Mouse (Mus musculus) brain, embryonic 14.5 days (tissue): ENCODE results near the gene Ahr. TPM values are rescaled to one million over a fixed set of nuclear protein-coding genes. Genes with fewer than 3 reads are reported as not detected.

Experiments used
- DNase-seq: peaks from one replicate; pipeline ENCODE4 v3.0.0-alpha.2; 2011; ENCODE audit warnings: low read depth
- CTCF ChIP-seq: fragments of 200-500 bp; IDR thresholded peaks from 2 replicates; pipeline ENCODE4 v1.5.1; 2012; ENCODE audit warnings: inconsistent platforms, mild to moderate bottlenecking, moderate library complexity, borderline replicate concordance; ENCODE audit not compliant: insufficient read depth, insufficient read length; ENCODE audit errors: extremely low read depth
- POLR2A ChIP-seq: fragments of 200-500 bp; IDR thresholded peaks from 2 replicates; pipeline ENCODE4 v1.6.1; 2012; ENCODE audit warnings: mild to moderate bottlenecking, inconsistent platforms, borderline replicate concordance; ENCODE audit not compliant: poor library complexity, insufficient read depth, insufficient read length, severe bottlenecking; ENCODE audit errors: extremely low read depth
- polyA plus RNA-seq: library from polyadenylated mRNA; depleted of rRNA; stranded (reverse); fragments of >200 nt; gene quantifications from 2 replicates; pipeline ENCODE4 v1.2.3, GENCODE M21; 2012; rRNA removed

Ahr gene
- polyA plus RNA-seq, result 2.2 and 3.7 TPM in 2 replicates

DNA sequence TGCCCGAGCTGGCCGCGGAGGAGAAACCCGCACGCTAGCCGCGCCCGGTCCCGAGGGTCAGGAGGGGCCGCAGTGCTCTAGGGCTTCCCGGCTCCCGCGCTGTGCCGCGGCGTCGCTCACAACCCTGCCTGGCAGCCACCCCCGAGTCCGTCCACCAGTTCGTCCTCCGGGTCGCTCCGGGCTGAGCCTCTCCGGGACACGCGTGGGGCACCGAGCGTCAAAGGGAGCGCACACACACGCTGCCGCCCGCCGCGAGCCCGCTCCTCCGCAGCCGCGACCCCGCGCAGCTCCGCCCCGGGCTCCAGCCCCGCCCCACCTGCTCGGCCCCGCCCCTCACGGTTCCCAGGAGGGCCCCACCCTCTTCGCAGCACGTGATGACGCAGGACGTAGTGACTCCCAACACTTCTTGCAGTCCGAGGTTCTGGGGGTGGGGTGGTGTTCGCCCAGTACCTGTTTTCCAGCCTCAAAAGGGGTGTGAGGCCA lies at the start of gene Ahr:
TSS of gene Ahr (minus strand) at position 285 of the 483 bp plus-strand sequence.
- TF ChIP-seq POLR2A (0 out of 2 replicates have a peak, but pooled peaks have one; percentile 43), CTCF (no peak)
- DNase-seq, result peak; percentile 91

DNA sequence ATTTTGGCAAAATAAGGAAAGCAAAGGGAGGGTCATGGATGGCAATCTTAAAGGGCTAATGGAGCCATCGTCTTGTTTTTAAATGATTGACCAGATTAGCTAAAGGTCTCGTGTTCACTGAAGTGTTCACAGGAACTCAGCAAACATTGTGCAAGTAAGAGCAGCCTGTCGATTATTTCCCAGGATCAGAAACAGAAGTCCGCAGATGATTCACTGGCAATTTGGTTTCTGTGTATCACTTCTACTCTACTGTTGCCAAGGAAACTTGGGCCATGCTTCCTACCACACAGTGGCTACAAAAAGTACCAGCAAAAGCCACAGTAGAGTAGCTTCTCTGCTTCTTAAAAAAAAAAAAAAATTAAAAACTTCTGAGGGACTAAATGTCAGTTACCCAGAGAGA lies 44.0 kb upstream of the Ahr start:
- TF ChIP-seq POLR2A (no peak), CTCF (no peak)

GRCm38 (mm10) chr12:35576107-35576506 lies 41.3 kb upstream of the Ahr start:
- TF ChIP-seq POLR2A (no peak), CTCF (no peak)
- no peak for DNase-seq

More for the DNA sequence above, 44.0 kb upstream of the Ahr start:
- no peak for DNase-seq

DNA sequence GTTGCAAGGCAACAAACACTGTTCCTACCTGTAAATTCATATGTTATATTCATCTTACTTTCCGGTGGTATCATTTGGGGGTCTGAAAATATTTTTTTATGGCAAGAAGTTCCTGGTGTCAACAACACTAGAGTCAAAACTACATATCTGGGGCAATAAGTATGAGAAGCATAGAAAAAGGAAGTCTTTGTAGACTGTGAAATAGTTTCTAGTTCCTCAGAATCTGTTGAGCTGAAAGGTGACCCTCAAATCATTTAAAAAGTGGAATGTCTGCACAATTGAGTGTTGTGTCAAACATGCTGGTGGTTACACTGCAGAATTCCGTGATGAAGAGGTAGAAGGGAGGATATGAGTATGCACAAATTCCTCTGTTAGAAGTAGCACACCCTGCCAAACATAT lies 38.9 kb upstream of the Ahr start:
- no peak for DNase-seq
- TF ChIP-seq CTCF, result no peak
- no peak for TF ChIP-seq POLR2A

- TF ChIP-seq POLR2A (no peak), CTCF (no peak)
- DNase-seq, result no peak
Measured at GRCm38 (mm10) chr12:35562826-35563225, 28.0 kb upstream of the Ahr start.

GRCm38 (mm10) chr12:35558868-35559267 lies 24.0 kb upstream of the Ahr start:
- TF ChIP-seq POLR2A (no peak), CTCF (no peak)
- no peak for DNase-seq

DNA sequence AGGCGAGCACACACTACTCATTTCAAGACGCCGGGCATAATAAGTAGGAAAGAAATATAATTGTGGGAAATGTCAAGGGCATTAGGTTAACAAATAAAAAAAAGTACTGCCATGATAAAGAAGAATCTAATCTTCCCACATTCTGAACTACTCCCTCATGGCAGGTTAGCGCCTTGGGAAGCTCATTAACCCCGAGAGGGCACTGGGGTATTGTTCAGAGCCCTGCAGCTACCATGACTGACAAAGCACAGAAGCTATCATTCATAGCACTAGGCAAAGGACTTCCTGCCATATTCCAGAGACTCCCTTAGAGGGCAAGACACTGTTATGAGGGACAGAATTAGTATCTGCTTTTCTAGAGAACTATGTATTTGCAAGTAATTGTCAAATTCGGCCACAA lies 21.1 kb upstream of the Ahr start:
- DNase-seq, result no peak
- TF ChIP-seq CTCF (no peak), POLR2A (no peak)

DNA sequence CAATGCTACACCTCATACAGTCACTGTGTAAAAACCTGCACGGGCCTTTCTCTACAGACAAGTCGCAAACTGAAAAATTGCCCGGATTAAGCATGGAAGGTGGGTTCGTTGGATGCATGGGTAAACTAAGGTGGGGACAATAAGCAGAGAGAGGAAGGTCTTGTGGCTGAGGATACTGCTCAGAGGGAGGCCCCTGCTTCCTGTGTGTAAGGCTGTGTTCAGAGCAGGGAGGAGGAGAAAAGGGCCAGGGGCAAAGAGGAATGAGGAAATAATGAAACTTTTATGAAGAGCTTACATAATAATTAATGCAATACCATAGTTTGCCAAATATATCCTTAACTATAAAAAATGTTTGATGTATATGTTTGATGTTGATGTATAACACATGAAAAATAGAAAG lies 19.5 kb upstream of the Ahr start:
- no peak for DNase-seq
- TF ChIP-seq POLR2A (no peak), CTCF (no peak)

- TF ChIP-seq POLR2A, result no peak
- TF ChIP-seq CTCF, result no peak
- DNase-seq, result no peak
Measured at GRCm38 (mm10) chr12:35553174-35553573, 18.3 kb upstream of the Ahr start.

DNA sequence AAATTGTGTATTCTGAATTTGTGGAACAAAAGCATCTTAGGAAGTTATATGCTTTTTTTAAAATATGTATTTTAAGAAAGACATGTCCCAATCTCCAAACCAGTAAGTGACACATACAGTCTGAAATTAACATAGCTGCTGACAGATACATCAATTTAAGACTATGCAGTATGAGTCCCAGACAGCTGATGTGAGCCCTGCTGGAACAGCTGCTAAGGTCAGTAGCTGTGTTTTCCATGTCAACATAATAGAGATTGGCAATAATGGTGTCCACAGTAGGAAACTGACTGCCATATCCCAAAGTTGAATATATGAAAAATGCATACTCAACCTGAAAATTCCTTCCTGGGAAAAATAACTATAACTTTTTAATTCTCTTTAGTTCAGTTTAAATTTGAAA lies 15.5 kb upstream of the Ahr start:
- no peak for DNase-seq
- TF ChIP-seq CTCF (no peak), POLR2A (no peak)

GRCm38 (mm10) chr12:35542836-35543235 lies 8.0 kb upstream of the Ahr start:
- TF ChIP-seq CTCF (no peak), POLR2A (no peak)
- peak; percentile 45 for DNase-seq

DNA sequence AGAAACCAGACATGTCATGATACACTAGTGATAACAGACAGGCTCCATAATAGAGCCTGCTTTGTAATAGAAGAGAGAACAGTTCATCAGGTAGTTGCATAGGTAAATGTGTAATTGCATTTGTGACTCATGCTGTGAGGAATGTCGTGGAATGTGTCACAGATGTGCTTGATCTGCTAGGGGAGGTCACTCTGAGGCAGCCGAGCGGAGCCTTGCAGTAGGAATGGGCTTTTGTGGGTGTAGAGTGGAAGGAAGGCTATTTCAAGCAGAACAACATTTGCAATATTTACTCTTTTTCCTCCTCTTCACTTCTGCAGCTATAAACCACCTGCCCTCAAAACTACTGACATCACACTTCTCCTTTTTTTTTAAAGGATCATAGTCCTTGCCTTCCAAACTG lies 4.0 kb upstream of the Ahr start:
- DNase-seq, result no peak
- TF ChIP-seq CTCF (no peak), POLR2A (no peak)

DNA sequence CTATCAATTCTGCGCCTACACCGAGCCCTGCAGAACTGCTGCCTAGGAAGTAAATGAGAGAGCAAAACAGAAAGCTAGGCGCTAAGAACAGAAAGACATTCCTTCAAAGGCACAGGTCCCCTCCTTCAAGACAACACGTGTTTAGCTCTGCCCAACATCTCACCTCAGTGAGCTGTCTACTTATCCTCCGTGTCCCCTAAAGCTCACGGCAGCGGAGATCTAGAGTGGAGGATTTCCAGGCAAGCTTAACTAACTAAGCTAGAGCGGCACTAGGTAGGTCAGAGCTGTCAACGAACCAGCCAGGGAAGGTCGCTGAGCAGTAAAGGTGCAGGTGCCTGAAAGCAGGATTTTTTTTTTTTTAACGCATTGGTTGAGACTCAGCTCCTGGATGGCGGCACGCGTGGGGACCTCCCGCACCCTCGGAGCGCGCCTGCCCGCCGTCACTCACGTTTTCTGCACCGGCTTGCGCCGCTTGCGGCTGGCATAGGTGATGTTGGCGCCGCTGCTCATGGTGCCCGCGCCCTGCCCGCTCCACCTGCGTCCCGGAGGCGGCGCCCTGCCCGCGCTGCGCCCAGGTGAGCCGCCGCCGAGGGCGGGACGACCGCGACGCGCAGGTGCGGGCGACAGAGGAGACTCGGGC lies 604 bp downstream of the Ahr start:
- peak; percentile 50 for DNase-seq
- TF ChIP-seq CTCF, result no peak
- no peak for TF ChIP-seq POLR2A

DNA sequence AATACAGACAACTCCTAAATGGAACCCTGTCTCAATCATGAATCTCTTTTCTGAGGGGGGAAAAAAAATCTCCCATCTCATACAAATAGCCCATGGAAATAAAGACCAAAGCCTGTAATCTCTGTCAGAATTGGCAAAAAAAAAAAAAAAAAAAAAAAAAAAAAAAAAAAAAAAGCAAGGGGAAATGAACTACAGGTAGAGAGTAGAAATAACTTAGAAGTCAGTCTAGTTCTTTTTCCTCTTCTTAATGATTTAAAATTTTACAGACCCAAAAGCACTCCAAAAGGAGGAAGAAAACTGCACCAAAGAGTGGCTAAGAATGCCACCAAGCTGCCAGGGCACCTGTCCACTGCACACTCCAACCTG lies 1.1 kb downstream of the Ahr start:
- no peak for DNase-seq
- TF ChIP-seq CTCF, result no peak
